Mouse (Mus musculus) heart, embryonic 11.5 days (tissue): ENCODE results near the gene Trio. TPM values are rescaled to one million over a fixed set of nuclear protein-coding genes. Genes with fewer than 3 reads are reported as not detected.
"Not testable (repeated sequence)": the region's sequence is repeated elsewhere in the genome, so short reads cannot be mapped to it uniquely, and the experiment has no call there.

ENCODE experiments used
- ATAC-seq: fragments of 200-750 bp; cut with Nextera tagmentation; replicated peaks from 2 replicates; pipeline ENCODE4 v1.8.0; 2017; ENCODE audit warnings: moderate library complexity; ENCODE audit not compliant: insufficient number of reproducible peaks, low FRiP score, low TSS enrichment
- H3K27ac ChIP-seq: fragments of 300-500 bp; sonication (generic); 2 replicates; pipeline ENCODE4 v1.5.1; 2014; ENCODE audit warnings: mild to moderate bottlenecking, low read depth, low read length
- H3K27me3 ChIP-seq: fragments of 300-500 bp; sonication (generic); 2 replicates; pipeline ENCODE4 v1.6.1; 2014; ENCODE audit warnings: mild to moderate bottlenecking, low read length, mixed read lengths; ENCODE audit not compliant: control insufficient read depth, insufficient read depth
- H3K36me3 ChIP-seq: fragments of 300-500 bp; sonication (generic); 2 replicates; pipeline ENCODE4 v1.6.1; 2014; ENCODE audit warnings: mild to moderate bottlenecking, low read length, moderate library complexity, mixed read lengths; ENCODE audit not compliant: control insufficient read depth, insufficient read depth
- H3K4me1 ChIP-seq: fragments of 300-500 bp; sonication (generic); 2 replicates; pipeline ENCODE4 v1.6.1; 2014; ENCODE audit warnings: low read length; ENCODE audit not compliant: control insufficient read depth, insufficient read depth
- H3K4me2 ChIP-seq: fragments of 300-500 bp; sonication (generic); 2 replicates; pipeline ENCODE4 v1.6.1; 2014; ENCODE audit warnings: mild to moderate bottlenecking, moderate library complexity
- H3K4me3 ChIP-seq: fragments of 300-500 bp; sonication (generic); 2 replicates; pipeline ENCODE4 v1.5.1; 2014; ENCODE audit warnings: low read depth, low read length
- H3K9ac ChIP-seq: fragments of 300-500 bp; sonication (generic); 2 replicates; pipeline ENCODE4 v1.6.1; 2014; ENCODE audit warnings: mild to moderate bottlenecking, low read depth, low read length, moderate library complexity
- H3K9me3 ChIP-seq: fragments of 300-500 bp; sonication (generic); replicated peaks from 2 replicates; pipeline ENCODE4 v1.6.1; 2016; ENCODE audit warnings: low read length; ENCODE audit not compliant: control insufficient read depth
- WGBS: fragments of 180-500 bp; shearing (Covaris S2); extraction: QIAGEN DNeasy Blood & Tissue Kit; methylation state at CpG from one replicate; pipeline ENCODE4 v1.1.7; 2014; ENCODE audit not compliant: insufficient replicate concordance; 5-methylcytosine and 5-hydroxymethylcytosine counted together
- polyA plus RNA-seq: library from polyadenylated mRNA; unstranded; fragments of >200 nt; fragmentation: Nextera tagmentation; extraction: Ambion mirVana; gene quantifications from 2 replicates; pipeline ENCODE4 v1.2.1, GENCODE M21; 2014

The Trio gene
- polyA plus RNA-seq, 1 experiment from 2014 or later: 28.5 TPM

- no peaks in the 10 kb centered on the region for H3K27me3 ChIP-seq
- H3K4me2 ChIP-seq: 0 out of 2 replicates have a peak overlapping the region, but pooled peaks have one; percentile 9
- H3K9me3 ChIP-seq: no peaks in the 10 kb centered on the region
- no peak for ATAC-seq
- no peak overlapping the region for H3K4me3 ChIP-seq
- H3K9ac ChIP-seq: no peak overlapping the region
- peaks cover 14% of the 10 kb centered on the region for H3K4me1 ChIP-seq
- WGBS: 31% methylated on average over 9 of the region's 9 CpGs
- peak overlapping the region; percentile 23; the same call in 1 of the 2 replicates for H3K27ac ChIP-seq
- no peaks in the 10 kb centered on the region for H3K36me3 ChIP-seq
These were observed 300.6 kb downstream of the Trio start for GRCm38 (mm10) chr15:27724796-27725680.

- no peaks in the 10 kb centered on the region for H3K27me3 ChIP-seq
- no peak for ATAC-seq
- no peak overlapping the region for H3K9ac ChIP-seq
- WGBS: 51% methylated on average over 6 of the region's 6 CpGs
- no peaks in the 10 kb centered on the region for H3K36me3 ChIP-seq
- 0 out of 2 replicates have a peak overlapping the region, but pooled peaks have one; percentile 9 for H3K4me2 ChIP-seq
- H3K27ac ChIP-seq: peak overlapping the region; percentile 23; the same call in 1 of the 2 replicates
- H3K4me1 ChIP-seq: peaks cover 14% of the 10 kb centered on the region
- H3K4me3 ChIP-seq: no peak overlapping the region
- no peaks in the 10 kb centered on the region for H3K9me3 ChIP-seq
These were observed 301.4 kb downstream of the Trio start for GRCm38 (mm10) chr15:27724298-27724697.

- H3K4me2 ChIP-seq: no peak overlapping the region
- H3K27ac ChIP-seq: no peak overlapping the region
- WGBS: 34% methylated on average over 6 of the region's 6 CpGs
- H3K36me3 ChIP-seq: no peaks in the 10 kb centered on the region
- H3K27me3 ChIP-seq: no peaks in the 10 kb centered on the region
- H3K9ac ChIP-seq: no peak overlapping the region
- ATAC-seq: 0 out of 2 replicates have a peak, but pooled peaks have one; percentile 33
- H3K4me3 ChIP-seq: no peak overlapping the region
- peaks cover 14% of the 10 kb centered on the region for H3K4me1 ChIP-seq
- H3K9me3 ChIP-seq: no peaks in the 10 kb centered on the region
These were observed 301.9 kb downstream of the Trio start for GRCm38 (mm10) chr15:27723746-27724145.

GRCm38 (mm10) chr15:27720297-27720696 is 305.4 kb downstream of the Trio start:
- not testable (repeated sequence) for H3K4me2 ChIP-seq, H3K36me3 ChIP-seq, H3K4me3 ChIP-seq, H3K27me3 ChIP-seq, H3K27ac ChIP-seq, H3K9me3 ChIP-seq, ATAC-seq, H3K9ac ChIP-seq
- 83% methylated on average over 8 of the region's 8 CpGs for WGBS
- H3K4me1 ChIP-seq: peaks cover 14% of the 10 kb centered on the region

GRCm38 (mm10) chr15:27718668-27719067 is 307.0 kb downstream of the Trio start:
- Histone ChIP-seq H3K9ac (no peak overlapping the region), H3K4me3 (no peak overlapping the region), H3K4me2 (no peak overlapping the region), H3K9me3 (no peaks in the 10 kb centered on the region), H3K27ac (no peak overlapping the region), H3K4me1 (no peaks in the 10 kb centered on the region; the same call in 1 of the 2 replicates), H3K36me3 (no peaks in the 10 kb centered on the region), H3K27me3 (no peaks in the 10 kb centered on the region)
- no peak for ATAC-seq
- 69% methylated on average over 7 of the region's 7 CpGs for WGBS

GRCm38 (mm10) chr15:27715331-27715730 is 310.3 kb downstream of the Trio start:
- Histone ChIP-seq H3K4me3 (no peak overlapping the region), H3K9me3 (no peaks in the 10 kb centered on the region), H3K4me2 (no peak overlapping the region), H3K27me3 (no peaks in the 10 kb centered on the region), H3K4me1 (no peaks in the 10 kb centered on the region), H3K9ac (no peak overlapping the region), H3K36me3 (no peaks in the 10 kb centered on the region), H3K27ac (no peak overlapping the region)
- no peak for ATAC-seq
- 36% methylated on average over 3 of the region's 3 CpGs for WGBS

- H3K27ac ChIP-seq: no peak overlapping the region
- H3K36me3 ChIP-seq: no peaks in the 10 kb centered on the region
- no peaks in the 10 kb centered on the region for H3K27me3 ChIP-seq
- no peak overlapping the region for H3K4me3 ChIP-seq
- ATAC-seq: no peak
- no peak overlapping the region for H3K9ac ChIP-seq
- no peaks in the 10 kb centered on the region for H3K4me1 ChIP-seq
- no peaks in the 10 kb centered on the region for H3K9me3 ChIP-seq
- no peak overlapping the region for H3K4me2 ChIP-seq
- 81% methylated on average over 9 of the region's 9 CpGs for WGBS
These were observed 314.9 kb downstream of the Trio start for GRCm38 (mm10) chr15:27710698-27711097.

GRCm38 (mm10) chr15:27708968-27709612 is 316.6 kb downstream of the Trio start:
- Histone ChIP-seq H3K27ac (no peak overlapping the region), H3K4me2 (no peak overlapping the region), H3K36me3 (no peaks in the 10 kb centered on the region), H3K4me1 (no peaks in the 10 kb centered on the region), H3K9ac (no peak overlapping the region), H3K4me3 (no peak overlapping the region), H3K9me3 (no peaks in the 10 kb centered on the region), H3K27me3 (no peaks in the 10 kb centered on the region)
- WGBS: 83% methylated on average over 7 of the region's 7 CpGs
- ATAC-seq: no peak
